Mouse (Mus musculus): Measurements from ENCODE around the gene Txk. TPM values are rescaled to one million over a fixed set of nuclear protein-coding genes. Genes with fewer than 3 reads are reported as not detected.

Txk gene
- 0.14 and 0.17 TPM in 2 replicates for polyA plus RNA-seq (2015; fragmentation: Nextera tagmentation; extraction: Ambion mirVana)

DNA sequence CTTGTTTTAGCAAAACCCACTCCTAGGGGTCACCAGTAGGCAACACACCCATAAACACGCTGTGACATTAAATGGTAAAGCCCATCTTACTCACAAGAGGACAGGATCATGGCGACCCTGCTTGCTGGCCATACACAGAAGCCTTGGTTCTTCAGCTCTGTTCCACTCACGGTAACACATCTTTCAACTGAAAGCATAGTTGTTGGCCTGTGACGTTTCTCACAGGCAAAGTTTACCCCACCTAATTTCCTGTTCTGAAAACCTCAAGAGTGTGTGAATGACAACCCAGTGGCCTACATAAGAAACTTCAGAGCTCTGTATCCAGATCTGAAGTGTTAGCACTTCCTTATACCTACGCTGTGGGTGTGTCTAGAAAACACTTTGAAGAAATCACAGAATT, at the start of gene Txk:
Txk (minus strand) TSS at position 193 of the 400 bp plus-strand sequence.
- 88% methylated on average over 5 of the region's 5 CpGs for WGBS
- no peak for ATAC-seq (replicated peaks)

DNA sequence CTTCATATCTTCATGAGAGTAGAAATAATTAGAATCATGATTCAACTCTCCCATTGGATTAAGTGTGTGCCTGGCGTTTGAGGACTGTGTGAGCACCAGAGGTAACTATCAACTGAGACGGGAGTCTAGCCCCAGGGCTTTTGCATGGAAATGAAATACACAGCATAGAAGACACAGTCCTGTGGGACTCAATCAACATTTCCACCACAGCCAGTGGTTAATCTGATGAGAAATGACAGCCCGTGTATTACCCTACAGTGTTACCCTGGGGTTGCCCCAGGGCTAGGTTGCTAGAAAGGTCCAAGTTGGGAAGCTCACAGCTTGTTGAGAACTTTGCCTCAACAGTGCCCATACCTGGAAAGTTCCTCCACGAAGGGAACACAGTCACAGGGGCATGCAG, 46.0 kb upstream of the Txk start:
- Histone ChIP-seq H3K9me3 (no peaks in the 10 kb centered on the region), H3K4me2 (no peak overlapping the region), H3K27me3 (replicated peaks) (no peaks in the 10 kb centered on the region), H3K4me1 (peaks cover 4% of the 10 kb centered on the region; the same call in 1 of the 2 replicates), H3K27ac (no peak overlapping the region), H3K36me3 (replicated peaks) (no peaks in the 10 kb centered on the region), H3K4me3 (no peak overlapping the region), H3K9ac (no peak overlapping the region)
- peak; percentile 75; the same call in 1 of the 2 replicates for ATAC-seq (replicated peaks)
- WGBS, result 54% methylated on average over 4 of the region's 4 CpGs

More for the DNA sequence above, at the start of gene Txk:
- no peaks in the 10 kb centered on the region for H3K4me1 ChIP-seq
- no peaks in the 10 kb centered on the region for H3K27me3 ChIP-seq (replicated peaks)
- H3K9ac ChIP-seq, result no peak within 1 kb of the TSS
- no peak within 1 kb of the TSS for H3K4me2 ChIP-seq
- H3K27ac ChIP-seq, result no peak within 1 kb of the TSS
- H3K4me3 ChIP-seq, result no peak within 1 kb of the TSS
- H3K36me3 ChIP-seq (replicated peaks), result no peaks in the 10 kb centered on the region
- H3K9me3 ChIP-seq, result no peaks in the 10 kb centered on the region

DNA sequence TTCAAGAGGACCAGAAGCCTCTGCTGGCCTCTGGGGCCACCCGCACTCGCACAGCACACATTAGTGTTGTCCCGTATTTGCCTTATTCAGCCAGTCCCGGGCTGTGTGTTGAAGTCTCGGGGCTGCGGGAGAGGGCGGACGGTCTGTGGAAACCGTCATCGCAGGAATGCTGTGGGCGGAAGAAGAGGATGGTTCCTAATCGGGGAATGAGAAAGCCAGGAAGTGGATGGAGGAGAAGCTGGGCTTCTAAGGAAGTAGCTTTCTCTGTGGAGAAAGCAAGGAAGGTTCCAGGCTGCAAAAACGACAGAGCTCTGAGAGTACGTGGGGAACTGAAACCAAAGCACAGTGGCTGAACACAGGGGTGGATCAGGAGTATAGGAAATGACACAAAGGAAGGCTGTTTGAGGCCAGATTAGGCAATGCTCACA, 43.6 kb upstream of the Txk start:
- 64% methylated on average over 14 of the region's 14 CpGs for WGBS
- Histone ChIP-seq H3K4me2 (no peak overlapping the region), H3K27ac (no peak overlapping the region), H3K36me3 (replicated peaks) (no peaks in the 10 kb centered on the region), H3K27me3 (replicated peaks) (no peaks in the 10 kb centered on the region), H3K9ac (no peak overlapping the region), H3K4me3 (no peak overlapping the region), H3K9me3 (no peaks in the 10 kb centered on the region), H3K4me1 (no peaks in the 10 kb centered on the region; the same call in 1 of the 2 replicates)
- ATAC-seq (replicated peaks), result no peak

DNA sequence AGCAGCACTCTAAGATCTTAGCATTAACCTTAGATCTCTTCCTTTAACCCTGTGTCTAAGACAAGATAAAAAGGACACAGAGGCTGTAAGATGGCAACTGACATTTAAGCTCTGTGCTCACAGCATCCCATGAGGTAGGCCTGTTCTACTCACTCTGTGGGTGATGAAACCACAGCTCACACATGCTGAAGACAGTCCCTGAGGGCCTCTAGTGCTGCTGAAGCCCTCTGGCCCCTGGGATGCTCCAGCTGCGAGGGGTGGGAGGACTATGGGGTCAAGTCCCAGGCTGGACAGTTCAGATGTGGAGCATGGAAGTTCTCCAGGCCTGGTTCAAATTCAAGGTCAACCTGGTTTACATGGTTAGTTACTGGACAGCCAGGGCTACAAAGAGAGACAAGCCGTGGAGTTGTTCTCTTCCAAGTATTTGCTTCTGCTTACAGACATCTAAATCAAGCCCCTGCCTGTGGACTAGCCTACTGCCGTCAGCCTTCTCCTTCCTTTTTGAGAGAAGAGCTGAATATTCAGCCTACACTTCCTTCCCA, 40.8 kb upstream of the Txk start:
- H3K4me1 ChIP-seq, result no peaks in the 10 kb centered on the region; the same call in 1 of the 2 replicates
- no peak overlapping the region for H3K27ac ChIP-seq
- H3K36me3 ChIP-seq (replicated peaks), result no peaks in the 10 kb centered on the region
- no peak overlapping the region for H3K4me3 ChIP-seq
- WGBS, result 89% methylated on average over 3 of the region's 3 CpGs
- H3K4me2 ChIP-seq, result no peak overlapping the region
- H3K27me3 ChIP-seq (replicated peaks), result no peaks in the 10 kb centered on the region
- no peaks in the 10 kb centered on the region for H3K9me3 ChIP-seq
- H3K9ac ChIP-seq, result no peak overlapping the region
- no peak for ATAC-seq (replicated peaks)

DNA sequence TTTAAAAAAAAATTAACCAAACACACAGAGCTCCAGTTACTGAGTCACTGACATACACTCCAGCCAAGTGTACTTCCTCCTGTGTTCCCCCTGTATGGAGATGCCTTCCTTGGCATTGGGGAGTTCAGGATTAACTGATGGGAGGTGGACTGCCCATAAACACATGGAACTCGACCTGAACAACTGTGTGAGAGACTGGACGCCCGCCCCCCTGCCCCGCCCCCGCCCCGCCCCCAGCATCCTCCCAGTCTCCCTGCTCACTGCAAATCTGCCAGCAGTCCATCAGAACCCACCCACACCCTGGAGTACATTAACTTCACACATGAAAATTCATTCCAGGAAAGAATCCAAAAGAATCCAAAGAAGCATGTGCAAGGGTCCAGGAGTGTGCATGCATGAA, 39.2 kb upstream of the Txk start:
- Histone ChIP-seq H3K9me3 (no peaks in the 10 kb centered on the region), H3K4me3 (no peak overlapping the region), H3K4me1 (no peaks in the 10 kb centered on the region; the same call in 1 of the 2 replicates), H3K27ac (no peak overlapping the region), H3K27me3 (replicated peaks) (no peaks in the 10 kb centered on the region), H3K4me2 (no peak overlapping the region), H3K9ac (no peak overlapping the region), H3K36me3 (replicated peaks) (no peaks in the 10 kb centered on the region)
- 28% methylated on average over 6 of the region's 6 CpGs for WGBS
- ATAC-seq (replicated peaks), result no peak

DNA sequence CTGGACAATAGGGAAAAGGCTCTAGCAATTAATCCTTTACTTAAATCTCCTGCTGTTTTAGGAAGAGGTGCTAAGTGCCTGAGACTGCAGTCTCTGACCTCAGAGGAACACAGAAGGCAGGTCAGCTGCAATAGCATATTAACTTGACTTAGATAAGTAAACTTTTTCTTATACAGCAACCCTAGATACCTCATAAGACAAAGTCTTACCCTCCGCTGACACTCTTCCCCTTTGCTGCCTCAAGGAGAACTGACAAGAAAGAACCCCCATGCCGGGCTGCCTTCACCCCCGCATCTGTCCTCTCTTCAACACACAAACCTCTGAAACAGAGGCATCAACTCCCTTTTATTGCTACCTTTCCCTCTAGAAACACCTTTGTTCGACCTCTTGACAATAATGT, 38.8 kb upstream of the Txk start:
- H3K9ac ChIP-seq, result no peak overlapping the region
- no peak overlapping the region for H3K4me2 ChIP-seq
- no peaks in the 10 kb centered on the region for H3K27me3 ChIP-seq (replicated peaks)
- no peak overlapping the region for H3K4me3 ChIP-seq
- no peaks in the 10 kb centered on the region for H3K36me3 ChIP-seq (replicated peaks)
- no peak for ATAC-seq (replicated peaks)
- no peaks in the 10 kb centered on the region for H3K9me3 ChIP-seq
- no peak overlapping the region for H3K27ac ChIP-seq
- 63% methylated on average over 4 of the region's 4 CpGs for WGBS
- H3K4me1 ChIP-seq, result no peaks in the 10 kb centered on the region; the same call in 1 of the 2 replicates

DNA sequence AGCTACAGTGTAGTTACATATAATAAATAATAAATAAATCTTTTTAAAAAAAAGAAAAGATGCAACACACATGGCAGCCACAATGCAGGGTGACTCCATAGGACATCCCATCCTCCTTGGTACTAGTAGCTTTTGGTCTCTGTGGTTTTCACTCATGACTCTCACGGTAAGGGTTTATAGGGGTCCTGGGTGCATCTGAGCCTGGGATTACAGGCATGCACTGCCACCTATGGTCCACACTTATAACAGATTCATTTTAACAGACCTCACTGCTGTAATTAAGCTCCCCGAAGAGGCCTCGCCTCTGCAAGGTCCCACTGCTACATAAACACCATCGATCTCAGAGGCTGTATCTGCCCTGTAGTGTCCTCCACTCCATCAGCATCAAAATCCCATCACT, 32.9 kb upstream of the Txk start:
- 81% methylated on average over 4 of the region's 4 CpGs for WGBS
- H3K36me3 ChIP-seq (replicated peaks), result no peaks in the 10 kb centered on the region
- ATAC-seq (replicated peaks), result no peak
- no peak overlapping the region for H3K9ac ChIP-seq
- no peak overlapping the region for H3K27ac ChIP-seq
- no peak overlapping the region for H3K4me2 ChIP-seq
- no peaks in the 10 kb centered on the region for H3K27me3 ChIP-seq (replicated peaks)
- H3K9me3 ChIP-seq, result no peaks in the 10 kb centered on the region
- H3K4me1 ChIP-seq, result no peaks in the 10 kb centered on the region
- no peak overlapping the region for H3K4me3 ChIP-seq

DNA sequence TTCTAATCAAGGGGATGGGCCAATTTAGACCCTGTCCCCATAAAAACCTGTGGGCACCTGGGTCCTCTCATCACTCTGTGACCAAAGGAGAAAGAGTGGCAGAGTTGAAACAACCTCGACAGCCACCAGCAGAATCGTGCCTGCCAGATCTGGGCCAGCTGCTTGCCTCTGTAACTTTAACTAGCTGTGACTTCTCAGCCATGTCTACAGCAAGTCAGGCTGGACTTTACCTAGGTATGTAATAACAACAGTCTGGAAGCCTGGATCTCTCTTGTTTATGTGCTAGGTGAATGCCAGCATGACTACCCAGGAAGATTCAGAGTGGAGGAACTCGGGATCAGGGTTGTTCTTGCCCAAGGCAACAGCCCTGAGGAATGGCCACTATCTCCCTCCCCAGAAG, 32.1 kb upstream of the Txk start:
- Histone ChIP-seq H3K4me1 (no peaks in the 10 kb centered on the region), H3K36me3 (replicated peaks) (no peaks in the 10 kb centered on the region), H3K9me3 (no peaks in the 10 kb centered on the region), H3K27ac (no peak overlapping the region), H3K4me2 (no peak overlapping the region), H3K27me3 (replicated peaks) (no peaks in the 10 kb centered on the region), H3K9ac (no peak overlapping the region), H3K4me3 (no peak overlapping the region)
- WGBS, result 91% methylated on average over 3 of the region's 3 CpGs
- ATAC-seq (replicated peaks), result no peak

DNA sequence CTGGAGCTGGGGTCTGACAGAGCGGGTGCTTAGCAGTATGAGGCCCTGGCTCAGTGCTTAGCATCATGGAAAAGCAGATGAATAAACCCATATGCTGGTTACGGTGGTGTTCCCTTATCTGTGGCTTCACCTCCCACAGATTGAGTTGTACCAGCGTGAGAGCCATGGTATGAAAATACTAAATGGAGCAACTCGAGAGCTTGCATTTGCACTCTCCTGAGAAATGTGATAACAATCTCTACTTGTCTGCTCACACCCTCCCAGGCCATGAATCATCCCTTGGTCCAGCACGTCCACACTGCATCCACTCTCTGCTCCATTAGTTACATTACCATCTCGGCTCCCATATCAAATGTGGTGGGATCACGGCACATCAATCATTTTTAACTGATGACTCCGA, 31.4 kb upstream of the Txk start:
- 91% methylated on average over 8 of the region's 8 CpGs for whole genome bisulfite sequencing
- no peak for ATAC-seq (replicated peaks)

DNA sequence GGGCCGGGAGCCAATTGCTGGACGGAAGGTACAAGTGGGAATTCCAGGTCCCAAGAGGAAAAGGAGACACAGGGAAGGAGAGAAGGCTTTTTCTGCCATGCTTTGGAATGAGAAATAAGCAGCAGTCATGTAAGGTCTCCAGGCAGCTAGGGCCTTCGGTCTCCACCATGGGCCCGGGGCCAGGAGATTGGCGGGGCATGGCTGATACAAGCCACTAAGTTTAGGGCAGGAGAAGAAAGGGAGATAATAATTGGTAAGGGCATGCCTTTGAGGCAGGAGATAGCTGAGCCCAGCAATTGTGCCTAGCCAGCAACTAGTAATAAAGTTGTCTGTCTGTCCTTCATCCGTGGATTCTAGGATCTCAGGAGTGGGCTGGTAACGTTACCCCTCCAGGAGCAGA, 30.5 kb upstream of the Txk start:
- no peaks in the 10 kb centered on the region for H3K9me3 ChIP-seq
- 89% methylated on average over 7 of the region's 7 CpGs for WGBS

More for the DNA sequence above, 31.4 kb upstream of the Txk start:
- no peaks in the 10 kb centered on the region for H3K9me3 ChIP-seq
- no peaks in the 10 kb centered on the region for H3K4me1 ChIP-seq
- no peaks in the 10 kb centered on the region for H3K36me3 ChIP-seq (replicated peaks)
- H3K9ac ChIP-seq, result no peak overlapping the region
- no peak overlapping the region for H3K27ac ChIP-seq
- no peak overlapping the region for H3K4me2 ChIP-seq
- H3K27me3 ChIP-seq (replicated peaks), result no peaks in the 10 kb centered on the region
- no peak overlapping the region for H3K4me3 ChIP-seq

DNA sequence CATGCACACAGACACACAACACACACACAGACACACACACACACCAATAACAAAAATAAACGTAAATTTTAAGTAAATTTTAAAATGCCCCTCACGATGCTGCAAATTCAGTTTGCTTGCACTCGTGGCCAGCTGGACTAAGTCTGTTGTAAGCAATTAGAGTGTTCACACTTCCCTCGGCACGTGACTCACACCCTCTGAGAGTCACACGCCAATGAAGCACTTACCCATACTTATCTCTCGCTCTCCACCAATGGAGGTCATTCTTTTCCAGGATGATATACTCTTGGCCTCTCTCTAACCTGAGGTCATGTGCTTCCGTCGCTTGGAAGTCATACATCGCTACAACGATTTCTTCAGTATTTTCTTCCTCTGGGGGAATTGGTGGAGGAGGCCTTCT, 29.2 kb upstream of the Txk start:
- ATAC-seq (replicated peaks), result no peak

More for the DNA sequence above, 30.5 kb upstream of the Txk start:
- no peak overlapping the region for H3K4me3 ChIP-seq
- H3K4me1 ChIP-seq, result no peaks in the 10 kb centered on the region
- no peak overlapping the region for H3K4me2 ChIP-seq
- H3K27me3 ChIP-seq (replicated peaks), result no peaks in the 10 kb centered on the region
- ATAC-seq (replicated peaks), result no peak
- no peak overlapping the region for H3K9ac ChIP-seq
- H3K36me3 ChIP-seq (replicated peaks), result no peaks in the 10 kb centered on the region
- no peak overlapping the region for H3K27ac ChIP-seq

DNA sequence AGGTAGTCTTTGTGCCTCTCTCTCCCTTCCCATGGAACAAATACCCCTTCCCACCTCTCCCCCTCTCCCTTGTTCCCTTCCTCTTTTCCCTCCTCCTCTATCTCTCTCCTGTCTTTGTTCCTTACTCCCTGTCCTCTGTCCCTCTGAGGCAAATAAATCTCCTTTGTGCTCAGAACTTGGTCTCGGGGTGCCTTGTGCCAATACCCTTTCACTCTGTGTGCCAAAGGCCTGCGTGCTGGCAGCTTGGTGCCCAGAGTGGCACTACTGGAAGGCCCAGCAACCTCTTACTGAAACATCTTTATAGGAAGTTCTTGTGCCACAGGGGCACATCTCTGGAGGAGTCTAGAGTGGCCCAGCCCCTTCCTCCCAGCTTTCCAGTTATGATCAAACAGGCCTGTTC, 24.0 kb upstream of the Txk start:
- no peak overlapping the region for H3K27ac ChIP-seq
- no peak overlapping the region for H3K4me3 ChIP-seq
- 77% methylated on average over 2 of the region's 2 CpGs for WGBS
- H3K9me3 ChIP-seq, result no peaks in the 10 kb centered on the region
- H3K4me2 ChIP-seq, result no peak overlapping the region
- no peaks in the 10 kb centered on the region for H3K4me1 ChIP-seq
- H3K9ac ChIP-seq, result no peak overlapping the region
- no peak for ATAC-seq (replicated peaks)
- H3K36me3 ChIP-seq (replicated peaks), result no peaks in the 10 kb centered on the region
- H3K27me3 ChIP-seq (replicated peaks), result no peaks in the 10 kb centered on the region

More for the DNA sequence above, 29.2 kb upstream of the Txk start:
- WGBS, result 88% methylated on average over 11 of the region's 11 CpGs
- Histone ChIP-seq H3K27me3 (replicated peaks) (no peaks in the 10 kb centered on the region), H3K4me2 (no peak overlapping the region), H3K36me3 (replicated peaks) (no peaks in the 10 kb centered on the region), H3K4me1 (no peaks in the 10 kb centered on the region), H3K9me3 (no peaks in the 10 kb centered on the region), H3K27ac (no peak overlapping the region), H3K4me3 (no peak overlapping the region), H3K9ac (no peak overlapping the region)

DNA sequence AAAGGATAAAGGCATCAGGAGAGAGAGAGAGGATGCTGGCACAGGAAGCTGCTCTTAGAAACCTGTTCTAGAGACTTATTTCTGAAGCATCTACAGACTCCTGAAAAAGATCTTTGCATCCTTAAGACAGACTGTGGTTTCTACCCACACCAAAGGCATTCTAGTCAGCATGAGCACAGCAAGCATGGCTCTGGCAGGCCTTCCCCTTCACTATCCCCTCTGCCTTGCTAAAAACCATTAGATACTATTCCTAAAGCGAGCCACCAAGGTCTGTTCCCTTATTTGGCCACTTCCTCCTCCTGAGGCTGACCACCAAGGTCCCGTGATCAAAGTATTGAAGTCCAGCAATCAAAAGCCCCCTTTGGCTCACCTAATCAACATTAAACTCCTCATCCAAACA, 23.6 kb upstream of the Txk start:
- ATAC-seq (replicated peaks), result no peak
- Histone ChIP-seq H3K36me3 (replicated peaks) (no peaks in the 10 kb centered on the region), H3K9me3 (no peaks in the 10 kb centered on the region), H3K4me1 (no peaks in the 10 kb centered on the region), H3K4me3 (no peak overlapping the region), H3K27me3 (replicated peaks) (no peaks in the 10 kb centered on the region), H3K9ac (no peak overlapping the region), H3K27ac (no peak overlapping the region), H3K4me2 (no peak overlapping the region)
- 87% methylated on average over 2 of the region's 2 CpGs for WGBS
